Mouse (Mus musculus): ENCODE measurements around the gene Alg1.

DNA sequence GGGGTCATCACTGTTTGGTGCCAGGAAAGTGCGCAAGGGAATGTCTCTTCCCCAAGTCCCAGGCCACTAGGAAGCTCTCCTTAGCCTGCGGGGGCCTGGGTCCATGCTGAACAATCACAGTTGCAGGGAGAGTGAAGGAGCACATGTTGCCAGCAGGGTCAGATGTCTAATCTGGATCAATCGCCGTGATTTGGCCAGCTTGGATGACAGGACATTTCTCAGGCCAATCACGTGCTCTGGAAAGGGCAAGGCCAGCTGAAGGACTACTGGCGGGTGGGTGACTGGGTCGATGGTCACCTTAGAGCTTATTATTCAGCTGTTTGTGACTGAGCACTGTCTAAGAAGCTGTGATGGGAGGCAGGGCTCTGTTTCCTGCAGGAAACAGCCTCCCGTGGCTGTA lies 49.3 kb upstream of the Alg1 start:
- TF ChIP-seq CTCF (IDR thresholded peaks at IDR 0.05; ENCODE audit: extremely low read depth, insufficient read length, insufficient replicate concordance, low read depth, low read length) (no peak), POLR2A (IDR thresholded peaks at IDR 0.05; ENCODE audit: low read depth, low read length) (no peak)

Measured in small intestine, adult 2 months (tissue).